Mouse (Mus musculus): Measurements from ENCODE around the gene Ubl4b.

- TF ChIP-seq CTCF (IDR thresholded peaks at IDR 0.05; ENCODE audit: low read depth, low read length) (no peak), POLR2A (IDR thresholded peaks at IDR 0.05; ENCODE audit: borderline replicate concordance, low read depth, low read length) (no peak)
Observed at GRCm38 (mm10) chr3:107563880-107564279, 9.0 kb upstream of the Ubl4b start.
